Mouse (Mus musculus): Measurements from ENCODE around the gene Etl4.

GRCm38 (mm10) chr2:20549065-20549464, 639.5 kb downstream of the Etl4 start:
- no peak for TF ChIP-seq CTCF (IDR thresholded peaks at IDR 0.05)
- TF ChIP-seq EP300 (IDR thresholded peaks at IDR 0.05; ENCODE audit: insufficient read depth, low read depth, low read length) = no peak
- no peak for TF ChIP-seq POLR2A (IDR thresholded peaks at IDR 0.05; ENCODE audit: insufficient read depth, low read depth, low read length)

Data from heart, adult 2 months (tissue).